Mouse (Mus musculus): Measurements from ENCODE around the gene Trpc4ap.

Gene Trpc4ap

GRCm38 (mm10) chr2:155641540-155642472, 50.4 kb downstream of the Trpc4ap start:
- DNase-seq (ENCODE audit: low read depth, low spot score) = no peak

GRCm38 (mm10) chr2:155640656-155641055, 51.5 kb downstream of the Trpc4ap start:
- no peak for DNase-seq (ENCODE audit: low read depth, low spot score)

DNA sequence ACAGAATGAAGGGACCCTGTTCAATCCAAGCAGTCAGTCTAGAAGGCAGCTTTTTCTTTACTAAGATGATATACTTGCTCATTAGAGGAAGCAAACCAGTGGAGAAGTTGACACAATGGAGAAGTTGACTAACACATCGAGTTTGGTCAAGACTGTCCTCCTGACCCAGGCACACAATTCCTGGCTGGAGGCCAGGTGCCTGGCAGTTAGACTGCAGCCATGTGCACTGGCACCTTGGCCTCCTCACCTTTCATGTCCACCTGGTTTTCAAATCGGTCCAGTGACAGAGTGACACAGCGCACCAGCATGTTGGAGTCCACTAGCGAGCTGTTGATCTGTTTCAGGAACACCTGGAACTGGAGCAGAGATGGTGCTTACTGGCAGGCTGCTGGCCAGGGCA, 54.8 kb downstream of the Trpc4ap start:
- DNase-seq (ENCODE audit: low read depth, low spot score) = no peak

DNA sequence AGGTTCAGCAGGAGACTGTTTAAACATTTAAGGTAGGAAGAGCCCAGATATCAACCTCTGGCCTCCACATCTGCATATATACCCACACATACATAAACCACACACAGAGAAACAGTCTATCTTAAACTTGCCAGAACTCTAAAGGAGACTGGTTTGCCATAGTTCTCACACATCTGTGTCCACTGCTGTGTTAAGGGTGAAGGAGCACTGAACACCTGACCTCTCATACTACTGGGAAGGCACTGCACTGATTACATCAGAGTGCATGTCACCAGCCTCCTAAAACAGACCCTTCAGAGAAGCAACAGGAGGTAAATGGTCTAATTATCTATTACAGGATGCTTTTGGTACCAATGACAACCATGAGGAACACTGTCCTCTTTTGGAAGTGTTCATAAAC, 55.3 kb downstream of the Trpc4ap start:
- no peak for DNase-seq (ENCODE audit: low read depth, low spot score)

DNA sequence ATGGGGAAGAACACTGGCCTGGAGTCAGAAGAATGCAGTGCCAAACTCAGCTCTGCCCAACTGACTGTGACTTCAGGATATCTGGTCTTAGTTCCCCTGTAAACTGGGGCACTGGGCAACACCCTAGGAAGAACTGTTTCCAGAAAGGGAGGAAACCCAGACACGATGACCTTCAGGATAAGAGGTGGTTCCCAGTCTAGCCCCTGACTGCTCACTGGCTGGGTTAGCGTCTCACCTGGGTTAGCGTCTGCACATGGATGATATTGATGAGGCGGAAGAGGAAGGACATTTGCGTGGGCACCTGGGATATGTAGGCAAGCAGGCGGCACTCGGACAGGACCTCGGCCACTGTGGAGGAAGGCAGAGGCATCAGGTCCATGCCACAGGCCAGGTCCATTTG, 56.2 kb downstream of the Trpc4ap start:
- DNase-seq (ENCODE audit: low read depth, low spot score) = no peak

- no peak for DNase-seq (ENCODE audit: low read depth, low spot score)
These were observed 57.6 kb downstream of the Trpc4ap start for GRCm38 (mm10) chr2:155634562-155634961.

DNA sequence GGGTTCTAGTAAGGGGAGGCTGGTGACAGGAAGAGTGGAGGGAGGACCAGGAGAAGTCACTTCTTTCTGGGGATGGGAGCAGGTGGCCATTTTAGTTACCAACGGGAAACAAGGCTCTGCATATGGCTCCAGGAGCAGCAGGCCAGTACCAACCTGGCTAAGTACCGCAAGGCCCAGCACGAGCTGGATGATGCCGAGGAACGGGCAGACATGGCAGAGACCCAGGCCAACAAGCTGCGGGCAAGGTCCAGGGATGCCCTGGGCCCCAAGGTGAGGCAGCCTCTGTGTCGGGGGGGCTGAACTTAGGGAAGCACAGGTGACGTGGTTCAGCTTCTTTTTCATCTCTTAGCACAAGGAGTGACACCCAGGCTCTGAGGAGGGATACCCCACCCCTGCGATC, 58.5 kb downstream of the Trpc4ap start:
- DNase-seq (ENCODE audit: low read depth, low spot score) = no peak

DNA sequence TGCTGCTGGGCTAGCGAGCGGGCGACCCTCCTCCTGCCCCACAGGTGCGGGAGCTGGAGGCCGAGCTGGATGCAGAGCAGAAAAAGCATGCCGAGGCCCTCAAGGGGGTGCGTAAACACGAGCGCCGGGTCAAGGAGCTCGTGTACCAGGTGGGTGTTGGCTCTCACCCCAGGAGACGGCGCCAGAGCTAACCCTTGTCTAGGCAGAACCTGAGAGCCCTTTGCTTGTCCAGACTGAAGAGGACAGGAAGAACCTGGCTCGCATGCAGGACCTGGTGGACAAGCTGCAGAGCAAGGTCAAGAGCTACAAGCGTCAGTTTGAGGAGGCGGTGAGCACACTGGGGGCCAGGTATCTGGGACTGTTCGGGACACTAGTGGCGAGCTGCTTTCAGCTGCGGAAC, 59.1 kb downstream of the Trpc4ap start:
- no peak for DNase-seq (ENCODE audit: low read depth, low spot score)

DNA sequence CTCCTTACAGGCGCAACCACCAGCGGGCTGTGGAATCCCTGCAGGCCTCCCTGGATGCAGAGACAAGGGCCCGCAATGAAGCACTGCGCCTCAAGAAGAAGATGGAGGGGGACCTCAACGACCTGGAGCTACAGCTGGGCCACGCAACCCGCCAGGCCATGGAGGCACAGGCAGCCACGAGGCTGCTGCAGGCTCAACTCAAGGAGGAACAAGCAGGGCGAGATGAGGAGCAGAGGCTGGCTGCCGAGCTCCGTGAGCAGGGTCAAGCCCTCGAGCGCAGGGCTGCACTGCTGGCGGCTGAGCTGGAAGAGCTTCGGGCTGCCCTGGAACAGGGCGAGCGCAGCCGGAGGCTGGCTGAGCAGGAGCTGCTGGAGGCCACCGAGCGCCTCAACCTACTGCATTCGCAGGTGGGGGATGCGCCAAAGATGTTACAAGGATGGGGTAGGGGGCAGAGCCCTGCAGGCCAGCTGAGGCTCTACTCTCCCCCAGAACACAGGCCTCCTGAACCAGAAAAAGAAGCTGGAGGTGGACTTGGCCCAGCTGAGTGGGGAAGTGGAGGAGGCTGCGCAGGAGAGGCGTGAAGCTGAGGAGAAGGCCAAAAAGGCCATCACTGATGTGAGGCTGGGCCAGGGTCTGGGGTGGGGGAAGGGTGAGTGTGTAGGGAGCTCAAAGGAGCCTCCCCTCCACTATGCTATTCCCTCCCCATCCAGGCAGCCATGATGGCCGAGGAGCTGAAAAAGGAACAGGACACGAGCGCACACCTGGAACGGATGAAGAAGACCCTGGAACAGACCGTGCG, 59.8 kb downstream of the Trpc4ap start:
- DNase-seq (ENCODE audit: low read depth, low spot score) = no peak

DNA sequence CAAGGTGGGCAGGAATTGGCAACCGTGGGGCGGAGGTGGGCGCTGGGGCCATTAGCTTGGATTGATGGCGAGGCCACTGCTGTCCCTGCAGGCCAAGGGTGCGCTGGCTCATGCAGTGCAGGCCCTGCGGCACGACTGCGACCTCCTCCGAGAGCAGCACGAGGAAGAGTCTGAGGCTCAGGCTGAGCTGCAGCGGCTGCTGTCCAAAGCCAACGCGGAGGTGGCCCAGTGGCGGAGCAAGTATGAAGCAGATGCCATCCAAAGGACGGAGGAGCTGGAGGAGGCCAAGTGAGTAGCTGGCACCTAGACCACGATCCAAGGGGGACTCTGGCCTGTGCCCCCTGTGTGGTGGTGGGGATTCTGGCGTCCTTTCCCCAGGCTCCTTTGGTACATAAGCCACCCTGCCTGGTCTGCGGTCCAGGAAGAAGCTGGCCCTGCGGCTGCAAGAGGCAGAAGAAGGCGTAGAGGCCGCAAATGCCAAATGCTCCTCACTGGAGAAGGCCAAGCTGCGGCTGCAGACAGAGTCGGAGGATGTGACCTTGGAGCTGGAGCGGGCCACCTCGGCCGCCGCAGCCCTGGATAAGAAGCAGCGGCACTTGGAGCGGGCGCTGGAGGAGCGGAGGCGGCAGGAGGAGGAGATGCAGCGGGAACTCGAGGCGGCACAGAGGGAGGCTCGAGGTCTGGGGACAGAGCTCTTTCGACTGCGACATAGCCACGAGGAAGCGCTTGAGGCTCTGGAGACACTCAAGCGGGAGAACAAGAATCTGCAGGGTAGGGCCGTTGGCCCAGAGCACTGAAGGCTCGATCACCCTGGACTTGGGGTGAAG, 61.4 kb downstream of the Trpc4ap start:
- DNase-seq (ENCODE audit: low read depth, low spot score) = no peak

GRCm38 (mm10) chr2:155630153-155630552, 62.0 kb downstream of the Trpc4ap start:
- no peak for DNase-seq (ENCODE audit: low read depth, low spot score)

- no peak for DNase-seq (ENCODE audit: low read depth, low spot score)
These were observed 62.9 kb downstream of the Trpc4ap start for GRCm38 (mm10) chr2:155629231-155629661.

DNA sequence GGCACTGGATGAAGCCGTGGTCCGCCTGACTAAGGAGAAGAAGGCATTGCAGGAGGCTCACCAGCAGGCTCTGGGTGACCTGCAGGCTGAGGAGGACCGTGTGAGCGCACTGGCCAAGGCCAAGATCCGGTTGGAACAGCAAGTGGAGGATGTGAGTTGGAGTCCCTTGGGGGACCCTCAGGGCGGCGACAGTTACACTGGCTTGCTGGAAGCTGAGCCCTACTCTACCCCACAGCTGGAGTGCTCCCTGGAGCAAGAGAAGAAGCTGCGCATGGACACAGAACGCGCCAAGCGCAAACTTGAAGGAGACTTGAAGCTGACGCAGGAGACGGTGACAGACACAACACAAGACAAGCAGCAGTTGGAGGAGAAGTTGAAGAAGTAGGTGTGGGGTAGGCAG, 63.7 kb downstream of the Trpc4ap start:
- no peak for DNase-seq (ENCODE audit: low read depth, low spot score)

GRCm38 (mm10) chr2:155628112-155628511, 64.1 kb downstream of the Trpc4ap start:
- DNase-seq (ENCODE audit: low read depth, low spot score) = no peak

DNA sequence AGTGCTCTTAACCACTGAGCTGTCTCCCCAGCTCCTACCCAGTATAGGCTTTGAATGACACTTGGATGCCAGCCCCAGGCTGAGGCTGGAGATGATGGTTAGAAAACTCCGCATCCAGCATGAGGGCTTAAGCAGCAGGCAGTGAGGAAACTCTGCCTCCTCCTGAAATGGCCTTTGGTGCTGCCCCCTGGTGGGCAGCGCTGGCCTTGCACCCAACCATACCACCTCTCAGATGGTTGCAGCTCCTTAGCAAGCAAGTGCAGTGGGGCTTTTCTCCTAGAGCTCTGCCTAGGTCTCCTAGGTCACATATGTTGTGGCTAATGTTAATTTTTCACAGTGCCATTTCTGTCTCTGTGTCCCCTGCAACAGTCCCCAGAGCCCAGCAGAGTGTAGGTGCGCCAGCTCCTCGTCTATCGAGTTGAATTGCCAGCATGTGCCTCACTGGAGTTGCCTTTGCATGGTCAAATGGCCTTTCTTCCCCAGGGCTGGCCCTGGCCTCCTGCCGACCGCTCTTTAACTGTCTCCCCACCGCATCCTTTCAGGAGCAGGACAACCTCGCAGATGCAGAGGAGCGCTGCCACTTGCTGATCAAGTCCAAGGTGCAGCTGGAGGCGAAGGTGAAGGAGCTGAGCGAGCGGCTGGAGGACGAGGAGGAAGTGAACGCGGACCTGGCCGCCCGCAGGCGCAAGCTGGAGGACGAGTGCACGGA, 65.0 kb downstream of the Trpc4ap start:
- no peak for DNase-seq (ENCODE audit: low read depth, low spot score)

- no peak for DNase-seq (ENCODE audit: low read depth, low spot score)
These were observed 65.9 kb downstream of the Trpc4ap start for GRCm38 (mm10) chr2:155626277-155626676.

DNA sequence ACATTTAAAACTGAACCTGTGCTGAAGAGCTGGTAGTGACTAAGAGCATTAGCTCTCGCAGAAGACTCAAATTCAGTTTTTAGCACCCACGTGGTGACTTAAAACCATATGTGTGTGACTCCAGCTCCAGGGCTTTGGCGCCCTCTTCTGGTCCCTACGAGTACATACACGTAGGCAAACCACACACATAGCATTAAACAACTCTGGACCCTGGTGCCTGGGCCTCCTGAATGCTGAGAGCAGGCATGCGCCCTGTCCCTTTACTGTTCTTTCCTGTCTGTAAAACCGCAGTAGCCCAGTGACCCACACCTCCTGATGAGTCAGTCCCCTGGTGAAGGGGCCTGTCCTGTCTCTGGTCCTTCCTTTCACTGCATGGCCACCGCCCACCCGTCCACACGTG, 67.5 kb downstream of the Trpc4ap start:
- DNase-seq (ENCODE audit: low read depth, low spot score) = peak; percentile 68

- no peak for DNase-seq (ENCODE audit: low read depth, low spot score)
These were observed 68.2 kb downstream of the Trpc4ap start for GRCm38 (mm10) chr2:155623996-155624395.

GRCm38 (mm10) chr2:155622606-155623005, 69.6 kb downstream of the Trpc4ap start:
- DNase-seq (ENCODE audit: low read depth, low spot score) = no peak

GRCm38 (mm10) chr2:155619817-155620216, 72.4 kb downstream of the Trpc4ap start:
- peak; percentile 82 for DNase-seq (ENCODE audit: low read depth, low spot score)

DNA sequence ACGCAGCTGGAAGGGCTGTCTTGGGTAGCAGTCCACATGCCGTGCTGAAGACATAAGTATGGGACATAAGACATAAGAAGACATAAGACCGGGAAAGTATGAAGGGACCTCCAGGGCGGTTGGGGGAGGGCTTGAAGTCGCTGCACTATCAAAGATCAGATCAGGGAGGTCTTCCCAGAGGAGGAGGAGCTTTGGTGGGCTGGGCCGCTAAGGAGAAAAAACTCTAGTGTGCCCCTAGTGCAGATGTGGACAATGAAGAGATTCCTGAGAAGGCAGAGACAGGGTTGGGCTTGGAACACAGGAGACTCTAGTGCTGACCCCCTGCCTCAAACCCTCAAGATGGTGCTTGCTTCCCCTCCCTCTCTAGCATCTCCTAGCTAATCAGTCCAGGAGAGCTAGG, 75.2 kb downstream of the Trpc4ap start:
- no peak for DNase-seq (ENCODE audit: low read depth, low spot score)
